Mouse (Mus musculus): ENCODE measurements at regions not wholly inside any gene's neighbourhood (a gene's known extent, or its start where the extent isn't known, plus 50 kb on each side); places are given as distances from the start of the nearest gene placed in this dataset.

DNA sequence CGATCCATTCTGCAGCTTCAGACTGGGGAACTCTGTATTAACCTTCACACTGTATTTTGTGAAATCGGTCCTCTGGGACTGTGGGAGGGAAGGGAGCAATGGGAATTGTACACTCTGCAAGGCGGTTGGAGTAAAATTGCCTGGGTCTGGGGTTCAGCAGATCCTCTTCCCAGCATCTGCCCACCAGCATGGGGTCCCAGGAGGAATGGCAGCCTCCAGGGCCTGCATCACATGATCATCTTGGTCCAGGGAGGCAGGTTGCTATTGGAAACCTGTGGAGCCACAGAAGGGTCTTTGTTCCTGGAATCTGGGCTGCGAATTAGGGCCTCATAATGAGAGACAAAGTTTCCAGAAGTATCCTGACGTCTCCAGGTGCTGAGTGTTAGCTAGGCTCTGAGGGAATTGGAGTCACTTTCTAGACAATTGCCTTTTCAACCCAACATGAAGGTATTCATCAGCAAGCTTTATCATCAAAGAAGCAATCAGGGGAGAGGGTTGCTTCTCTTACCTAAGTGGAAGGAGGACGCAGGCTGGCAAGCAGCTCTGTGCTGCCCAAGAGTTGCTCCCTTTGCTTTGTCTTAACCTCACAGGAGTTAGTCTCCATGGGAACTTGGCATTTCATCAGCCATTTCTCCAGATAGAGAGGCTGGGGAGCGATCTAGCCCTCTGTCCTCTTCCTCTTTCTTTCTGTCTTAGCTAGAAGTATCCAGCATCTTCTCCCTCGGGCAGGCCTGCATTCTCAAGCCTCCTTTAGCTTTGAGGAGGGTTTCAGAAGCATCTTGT is 449.7 kb upstream of the Cdh4 start:
- DNase-seq (ENCODE audit: low spot score in 2 of 2), result no peak

- no peak for DNase-seq (ENCODE audit: low spot score in 2 of 2)
These were observed 444.3 kb upstream of the Cdh4 start for GRCm38 (mm10) chr2:178997921-178998320.

DNA sequence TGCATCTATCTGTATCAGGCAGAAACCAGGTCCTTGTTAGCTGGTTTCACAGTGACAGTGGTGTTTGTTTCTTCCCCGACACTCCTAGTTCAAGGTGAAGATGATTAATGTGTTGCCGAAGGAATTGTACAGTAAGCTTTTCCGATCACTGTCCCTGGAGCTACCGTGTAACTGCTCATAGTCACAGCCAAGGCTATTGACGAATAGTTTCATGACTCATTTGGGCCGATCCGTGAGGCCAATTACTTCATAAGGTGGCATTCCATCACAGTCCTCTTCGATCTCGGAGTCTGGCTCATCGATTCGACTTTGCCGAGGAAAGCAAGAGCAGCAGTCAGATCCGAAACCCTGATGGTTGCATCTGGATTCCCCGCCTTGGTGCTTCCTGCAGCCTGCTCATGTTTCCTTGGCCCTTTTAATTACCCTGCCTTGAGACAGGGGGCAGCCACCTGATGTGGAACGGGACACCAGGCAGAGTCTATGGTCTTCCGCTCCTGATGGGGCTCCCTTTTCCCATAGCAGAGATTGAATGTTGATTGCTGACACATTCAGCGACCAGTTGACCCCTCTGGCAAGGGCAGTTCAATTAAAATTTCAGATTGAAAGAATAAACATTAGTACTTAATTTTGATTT is 441.7 kb upstream of the Cdh4 start:
- DNase-seq (ENCODE audit: low spot score in 2 of 2), result no peak

GRCm38 (mm10) chr2:179007766-179008165 is 434.5 kb upstream of the Cdh4 start:
- DNase-seq (ENCODE audit: low spot score in 2 of 2), result no peak

DNA sequence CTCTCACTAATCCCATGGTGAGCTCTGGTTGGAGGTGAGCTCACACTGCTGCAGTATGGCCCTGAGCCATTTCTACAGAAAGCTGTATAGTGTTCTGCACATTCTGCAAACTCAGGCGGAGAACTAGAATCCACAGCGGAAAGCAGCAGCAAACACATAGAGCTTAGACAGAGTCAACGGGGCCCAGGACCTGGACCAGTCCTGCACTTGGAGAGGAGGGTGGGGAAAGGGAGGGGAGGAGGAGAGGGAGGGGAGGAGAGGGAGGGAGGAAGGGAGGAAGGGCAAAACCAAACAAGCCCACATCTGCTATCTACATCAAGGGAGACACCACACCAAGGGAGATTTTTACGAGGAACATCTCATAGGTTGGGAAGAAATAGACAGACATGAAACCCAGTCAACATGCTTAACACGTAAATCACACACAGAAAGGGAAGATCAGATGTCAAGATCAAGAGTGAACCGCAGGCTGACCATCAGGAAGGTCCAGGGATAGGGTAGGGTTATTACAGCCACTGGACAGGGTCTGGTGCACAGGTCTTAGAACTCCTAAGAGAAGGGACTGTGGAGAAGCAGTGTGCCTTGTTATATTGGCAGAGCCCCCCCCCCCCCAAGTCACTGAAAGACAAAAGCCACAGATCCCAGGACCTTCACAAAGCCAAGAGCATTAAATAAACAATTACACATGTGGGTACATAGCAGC is 428.2 kb upstream of the Cdh4 start:
- no peak for DNase-seq (ENCODE audit: low spot score in 2 of 2)

- DNase-seq (ENCODE audit: low spot score in 2 of 2), result no peak
These were observed 419.5 kb upstream of the Cdh4 start for GRCm38 (mm10) chr2:179022675-179023194.

DNA sequence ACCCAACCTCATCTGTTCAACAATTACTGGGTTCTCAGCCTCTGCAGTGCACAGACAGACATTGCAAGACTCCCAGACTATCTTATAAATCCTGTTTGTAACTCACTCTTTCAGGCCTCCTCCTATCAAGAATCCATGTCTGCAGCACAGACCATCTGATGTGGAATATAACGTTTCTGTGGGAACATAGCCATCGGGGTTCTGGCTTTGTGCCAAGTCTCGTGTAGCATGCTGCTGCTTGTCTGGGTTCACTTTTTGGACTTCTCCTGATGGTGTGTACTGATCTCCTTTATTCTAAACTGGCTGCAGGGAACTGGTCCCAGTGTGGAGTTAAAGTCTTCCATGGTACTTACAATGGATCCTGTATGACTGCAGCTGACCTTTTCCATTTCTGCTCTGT is 418.0 kb upstream of the Cdh4 start:
- DNase-seq (ENCODE audit: low spot score in 2 of 2), result no peak

GRCm38 (mm10) chr2:179033171-179033570 is 409.1 kb upstream of the Cdh4 start:
- no peak for DNase-seq (ENCODE audit: low spot score in 2 of 2)

GRCm38 (mm10) chr2:179035446-179035845 is 406.8 kb upstream of the Cdh4 start:
- no peak for DNase-seq (ENCODE audit: low spot score in 2 of 2)

- DNase-seq (ENCODE audit: low spot score in 2 of 2), result no peak
These were observed 402.5 kb upstream of the Cdh4 start for GRCm38 (mm10) chr2:179039697-179040096.

DNA sequence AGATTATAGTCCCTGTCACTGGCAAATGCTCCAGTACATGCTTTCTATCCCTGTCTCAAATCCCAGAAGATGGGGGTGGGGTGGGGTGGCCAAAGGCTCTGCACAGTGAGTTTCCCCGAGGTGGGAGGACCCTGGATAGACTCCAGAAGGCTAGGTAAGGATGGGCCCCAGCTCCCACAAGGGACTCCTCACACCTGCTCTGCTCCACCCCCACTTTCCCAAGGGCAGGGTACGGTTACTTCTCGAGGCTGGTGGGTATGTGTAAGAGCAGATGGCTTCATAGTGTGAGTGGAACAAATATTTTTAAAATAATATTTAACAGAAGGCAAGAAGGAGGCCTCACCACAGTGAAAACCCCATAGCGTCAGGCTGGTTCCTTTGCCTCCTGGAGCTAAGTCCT is 398.6 kb upstream of the Cdh4 start:
- no peak for DNase-seq (ENCODE audit: low spot score in 2 of 2)

DNA sequence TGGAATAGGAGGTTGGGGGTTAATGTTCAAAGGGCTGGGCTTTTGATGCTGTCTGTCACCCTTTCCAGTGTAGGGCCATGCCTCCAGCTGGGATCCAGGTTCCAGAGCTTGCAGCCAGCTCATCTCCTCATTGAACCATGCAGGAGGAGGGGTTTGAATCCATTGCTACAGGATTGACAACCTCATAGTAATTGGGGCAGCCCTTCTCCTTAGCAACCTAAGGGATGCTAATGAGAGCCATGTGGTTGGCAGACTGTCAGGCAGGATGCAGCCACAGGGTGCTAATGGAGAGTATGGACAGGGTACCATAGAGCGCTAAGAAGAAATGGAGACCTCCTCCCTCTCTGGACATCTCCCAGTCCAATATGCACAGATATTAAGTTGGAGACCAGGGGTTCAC is 396.9 kb upstream of the Cdh4 start:
- no peak for DNase-seq (ENCODE audit: low spot score in 2 of 2)

- no peak for DNase-seq (ENCODE audit: low spot score in 2 of 2)
These were observed 387.8 kb upstream of the Cdh4 start for GRCm38 (mm10) chr2:179054441-179054840.

- no peak for DNase-seq (ENCODE audit: low spot score in 2 of 2)
These were observed 377.6 kb upstream of the Cdh4 start for GRCm38 (mm10) chr2:179064616-179065015.

DNA sequence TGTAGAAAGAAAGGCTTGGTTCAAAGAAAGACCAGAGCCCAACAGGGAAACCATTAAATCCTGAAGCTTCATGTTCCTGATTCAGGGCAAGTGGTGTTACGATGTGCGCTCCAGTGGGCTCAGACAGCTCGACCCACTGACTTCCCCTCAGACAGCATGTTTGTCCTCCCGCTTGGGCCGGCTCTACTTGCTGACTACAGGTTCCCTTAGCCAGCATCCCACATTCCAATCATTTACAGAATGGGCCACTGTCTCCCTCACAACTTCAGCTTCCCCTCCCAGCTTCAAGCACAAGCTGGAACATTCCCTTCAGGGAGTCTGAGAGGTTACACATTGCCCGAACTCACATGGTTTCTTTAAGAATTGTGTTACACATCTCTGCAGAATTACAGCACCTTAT is 372.7 kb upstream of the Cdh4 start:
- no peak for DNase-seq (ENCODE audit: low spot score in 2 of 2)

- DNase-seq (ENCODE audit: low spot score in 2 of 2), result no peak
These were observed 371.9 kb upstream of the Cdh4 start for GRCm38 (mm10) chr2:179070346-179070745.

DNA sequence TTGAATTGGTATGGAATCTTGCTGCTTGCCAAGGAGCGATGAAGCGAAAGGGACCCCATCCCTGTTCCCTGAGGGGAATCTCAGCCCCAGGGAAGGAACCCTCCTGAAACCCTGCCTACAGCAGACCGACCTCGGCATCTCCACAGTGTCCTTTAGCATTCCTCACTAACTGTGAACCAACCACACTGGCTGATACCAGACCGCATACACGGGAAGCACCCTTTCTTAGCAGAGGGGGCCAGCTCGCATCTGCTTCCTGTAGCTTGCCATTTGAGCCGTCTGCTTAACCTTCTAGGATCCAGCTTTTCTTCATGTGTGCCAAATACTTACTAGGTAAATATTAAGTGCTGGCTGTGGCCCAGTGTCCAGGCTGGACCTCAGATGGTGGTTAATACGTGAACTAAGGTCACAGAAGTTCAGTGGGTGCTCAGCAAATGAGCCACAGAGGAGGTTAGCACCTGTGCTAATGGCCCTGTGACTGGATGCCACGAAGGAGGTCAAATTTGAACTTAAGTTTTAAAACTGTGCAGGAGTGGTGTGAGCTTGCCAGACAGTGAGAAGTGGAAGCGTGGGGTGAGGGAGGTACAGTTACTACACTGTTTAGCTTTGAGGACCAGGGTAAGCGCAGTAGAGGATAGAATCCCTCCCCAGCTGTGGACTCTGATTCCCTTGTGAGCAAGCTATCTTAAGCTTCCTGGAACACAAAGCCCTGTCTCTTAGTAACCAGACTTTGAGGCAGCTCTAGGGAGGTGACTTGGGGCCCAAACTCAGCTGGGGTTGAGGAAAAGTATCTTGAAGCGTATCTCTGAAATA is 361.6 kb upstream of the Cdh4 start:
- DNase-seq (ENCODE audit: low spot score in 2 of 2), result no peak

GRCm38 (mm10) chr2:179086915-179087314 is 355.3 kb upstream of the Cdh4 start:
- no peak for DNase-seq (ENCODE audit: low spot score in 2 of 2)

DNA sequence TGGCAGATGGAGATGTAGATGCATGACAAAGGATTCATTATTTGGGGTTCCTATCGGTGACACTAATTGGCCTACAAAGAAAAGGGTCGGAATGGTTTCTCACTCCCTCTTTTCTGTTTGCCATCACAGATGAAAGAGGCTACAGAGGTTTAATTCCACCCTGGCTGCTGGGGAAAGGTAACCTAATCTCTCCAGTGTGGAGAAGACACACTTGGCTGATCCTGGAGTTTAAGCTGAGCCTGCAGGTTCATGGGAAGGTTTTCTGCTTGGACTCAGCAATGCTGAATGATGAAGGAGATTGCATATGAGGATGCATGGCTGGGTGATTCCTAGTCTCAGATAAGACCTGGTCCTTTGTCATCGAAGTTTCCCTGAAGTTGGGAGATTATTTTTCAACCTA is 350.8 kb upstream of the Cdh4 start:
- DNase-seq (ENCODE audit: low spot score in 2 of 2), result no peak

- no peak for DNase-seq (ENCODE audit: low spot score in 2 of 2)
These were observed 348.2 kb upstream of the Cdh4 start for GRCm38 (mm10) chr2:179093996-179094395.

DNA sequence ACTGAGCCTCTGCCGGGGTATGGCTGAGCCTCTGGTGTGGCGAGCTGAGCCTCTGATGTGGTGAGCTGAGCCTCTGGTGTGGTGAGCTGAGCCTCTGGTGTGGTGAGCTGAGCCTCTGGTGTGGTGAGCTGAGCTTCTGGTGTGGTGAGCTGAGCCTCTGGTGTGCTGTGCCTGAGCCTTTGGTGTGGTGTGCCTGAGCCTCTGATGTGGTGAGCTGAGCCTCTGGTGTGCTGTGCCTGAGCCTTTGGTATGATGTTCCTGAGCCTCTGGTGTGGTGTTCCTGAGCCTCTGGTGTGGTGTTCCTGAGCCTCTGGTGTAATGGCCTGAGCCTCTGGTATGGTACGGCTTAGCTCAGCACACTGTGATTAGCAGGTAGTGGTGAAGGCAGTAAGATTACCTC is 346.2 kb upstream of the Cdh4 start:
- DNase-seq (ENCODE audit: low spot score in 2 of 2), result no peak
